Mouse (Mus musculus) limb, embryonic 10.5 days (tissue): ENCODE results near the gene Clec1b. TPM values are rescaled to one million over a fixed set of nuclear protein-coding genes. Genes with fewer than 3 reads are reported as not detected.

ENCODE experiments used
- DNase-seq: peaks from one replicate; pipeline ENCODE4 v3.0.0-alpha.2; 2017; ENCODE audit warnings: low spot score
- H3K27ac ChIP-seq: fragments of 300-500 bp; sonication (generic); 2 replicates; pipeline ENCODE4 v1.5.1; 2016; ENCODE audit warnings: mild to moderate bottlenecking
- H3K27me3 ChIP-seq: fragments of 300-500 bp; sonication (generic); 2 replicates; pipeline ENCODE4 v1.6.1; 2016; ENCODE audit warnings: low read depth, mild to moderate bottlenecking; ENCODE audit not compliant: poor library complexity, severe bottlenecking
- H3K36me3 ChIP-seq: fragments of 300-500 bp; sonication (generic); 2 replicates; pipeline ENCODE4 v1.6.1; 2016; ENCODE audit warnings: mild to moderate bottlenecking, moderate library complexity
- H3K4me1 ChIP-seq: fragments of 300-500 bp; sonication (generic); 2 replicates; pipeline ENCODE4 v1.6.1; 2016
- H3K4me3 ChIP-seq: fragments of 300-500 bp; sonication (generic); 2 replicates; pipeline ENCODE4 v1.5.1; 2016; ENCODE audit warnings: mild to moderate bottlenecking, moderate library complexity
- H3K9me3 ChIP-seq: fragments of 300-500 bp; sonication (generic); replicated peaks from 2 replicates; pipeline ENCODE4 v1.6.1; 2016; ENCODE audit warnings: mild to moderate bottlenecking
- WGBS: fragments of 180-500 bp; shearing (Covaris S2); methylation state at CpG from one replicate; pipeline ENCODE4 v1.1.7; 2016; 5-methylcytosine and 5-hydroxymethylcytosine counted together
- polyA plus RNA-seq: library from polyadenylated mRNA; unstranded; fragments of >200 nt; fragmentation: Nextera tagmentation; extraction: Ambion mirVana; gene quantifications from 2 replicates; pipeline ENCODE4 v1.2.1, GENCODE M21; 2016

Clec1b gene
- polyA plus RNA-seq, 1 experiment from 2014 or later: 9.2 TPM

DNA sequence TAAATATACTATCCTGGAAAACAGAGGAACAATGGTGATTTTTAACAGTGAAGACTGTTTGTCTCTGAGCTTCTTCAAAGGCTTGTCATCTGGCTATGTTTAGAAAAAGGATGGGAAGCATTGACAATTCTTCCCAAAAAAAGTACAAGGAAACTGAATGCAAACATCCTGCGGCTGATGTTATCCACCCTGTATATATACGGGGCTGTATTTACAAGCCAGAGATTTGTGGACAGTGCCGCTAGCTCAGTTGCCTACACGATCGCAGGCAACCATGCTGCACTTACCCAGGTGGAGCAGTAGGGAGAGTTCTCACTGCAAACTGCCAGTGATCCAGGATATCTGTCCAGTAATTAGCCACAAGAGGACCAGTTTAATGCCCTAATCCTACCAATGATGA, 28.1 kb downstream of the Clec1b start:
- H3K4me1 ChIP-seq: peaks cover 6% of the 10 kb centered on the region; the same call in 1 of the 2 replicates
- WGBS: 75% methylated on average over 5 of the region's 5 CpGs
- no peak overlapping the region for H3K27ac ChIP-seq
- H3K4me3 ChIP-seq: no peak overlapping the region
- H3K36me3 ChIP-seq: no peaks in the 10 kb centered on the region
- H3K27me3 ChIP-seq: no peaks in the 10 kb centered on the region
- DNase-seq: no peak
- no peaks in the 10 kb centered on the region for H3K9me3 ChIP-seq

DNA sequence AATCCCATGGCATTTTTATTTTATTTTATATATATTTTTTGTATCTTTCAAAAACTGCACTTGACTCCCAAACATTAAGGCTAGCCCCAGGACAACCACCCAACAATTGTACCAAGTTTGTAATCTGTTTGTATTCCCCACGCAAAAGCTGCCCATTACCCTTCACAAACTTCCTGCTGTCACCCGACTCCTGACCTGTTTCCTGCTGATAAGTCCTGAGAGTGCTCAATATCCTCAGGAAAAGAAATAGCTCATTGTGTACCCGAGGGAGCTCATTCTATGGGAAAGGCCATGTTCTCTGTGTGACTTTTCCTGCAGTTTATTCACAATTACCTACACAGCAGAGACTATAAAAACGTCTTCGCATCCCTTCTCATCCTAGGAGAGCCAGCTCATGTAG, 28.7 kb downstream of the Clec1b start:
- Histone ChIP-seq H3K9me3 (no peaks in the 10 kb centered on the region), H3K27me3 (no peaks in the 10 kb centered on the region), H3K36me3 (no peaks in the 10 kb centered on the region), H3K27ac (no peak overlapping the region), H3K4me1 (peaks cover 6% of the 10 kb centered on the region; the same call in 1 of the 2 replicates), H3K4me3 (no peak overlapping the region)
- WGBS: 43% methylated on average over 5 of the region's 5 CpGs
- no peak for DNase-seq

GRCm38 (mm10) chr6:129427281-129427680, 30.2 kb downstream of the Clec1b start:
- Histone ChIP-seq H3K36me3 (no peaks in the 10 kb centered on the region), H3K9me3 (no peaks in the 10 kb centered on the region), H3K4me1 (peaks cover 6% of the 10 kb centered on the region; the same call in 1 of the 2 replicates), H3K4me3 (no peak overlapping the region), H3K27ac (no peak overlapping the region), H3K27me3 (no peaks in the 10 kb centered on the region)
- DNase-seq: no peak
- 84% methylated on average over 4 of the region's 4 CpGs for WGBS

- Histone ChIP-seq H3K36me3 (no peaks in the 10 kb centered on the region), H3K27me3 (no peaks in the 10 kb centered on the region), H3K9me3 (no peaks in the 10 kb centered on the region), H3K4me1 (no peaks in the 10 kb centered on the region), H3K27ac (no peak overlapping the region), H3K4me3 (no peak overlapping the region)
- no peak for DNase-seq
- 86% methylated on average over 5 of the region's 5 CpGs for WGBS
Observed at GRCm38 (mm10) chr6:129434239-129434638, 37.1 kb downstream of the Clec1b start.

- no peak overlapping the region for H3K27ac ChIP-seq
- H3K27me3 ChIP-seq: no peaks in the 10 kb centered on the region
- H3K36me3 ChIP-seq: no peaks in the 10 kb centered on the region
- 86% methylated on average over 3 of the region's 3 CpGs for WGBS
- no peak overlapping the region for H3K4me3 ChIP-seq
- no peaks in the 10 kb centered on the region for H3K4me1 ChIP-seq
- H3K9me3 ChIP-seq: no peaks in the 10 kb centered on the region
- DNase-seq: no peak
Observed at GRCm38 (mm10) chr6:129436025-129436424, 38.9 kb downstream of the Clec1b start.

- Histone ChIP-seq H3K27me3 (no peaks in the 10 kb centered on the region), H3K4me1 (no peaks in the 10 kb centered on the region), H3K4me3 (no peak overlapping the region), H3K36me3 (no peaks in the 10 kb centered on the region), H3K27ac (no peak overlapping the region), H3K9me3 (no peaks in the 10 kb centered on the region)
- WGBS: 97% methylated on average over 2 of the region's 2 CpGs
- DNase-seq: no peak
Observed at GRCm38 (mm10) chr6:129438033-129438432, 40.9 kb downstream of the Clec1b start.

DNA sequence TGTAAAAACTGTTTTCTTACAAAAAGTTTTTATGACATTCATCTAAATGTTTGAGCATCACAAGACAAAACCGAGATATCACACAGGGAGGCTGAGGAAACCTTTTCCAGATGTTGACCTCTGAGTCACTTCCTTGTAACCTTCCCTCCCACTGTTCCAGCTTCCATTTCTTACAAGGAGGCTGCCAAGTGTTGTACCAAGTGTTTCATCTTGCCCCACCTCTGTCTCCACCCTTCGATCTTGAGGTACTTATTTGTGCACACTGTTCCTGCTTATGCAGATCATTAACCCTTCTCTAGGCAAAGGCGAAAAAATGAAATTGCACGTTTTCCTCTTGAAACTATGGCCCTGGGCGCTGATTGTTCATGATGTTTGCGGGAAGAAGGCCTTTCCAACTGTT, 52.6 kb downstream of the Clec1b start:
- H3K4me3 ChIP-seq: no peak overlapping the region
- no peaks in the 10 kb centered on the region for H3K9me3 ChIP-seq
- no peak for DNase-seq
- H3K4me1 ChIP-seq: peaks cover 9% of the 10 kb centered on the region; the same call in 1 of the 2 replicates
- H3K27me3 ChIP-seq: no peaks in the 10 kb centered on the region
- no peak overlapping the region for H3K27ac ChIP-seq
- H3K36me3 ChIP-seq: no peaks in the 10 kb centered on the region
- WGBS: 64% methylated on average over 6 of the region's 6 CpGs

DNA sequence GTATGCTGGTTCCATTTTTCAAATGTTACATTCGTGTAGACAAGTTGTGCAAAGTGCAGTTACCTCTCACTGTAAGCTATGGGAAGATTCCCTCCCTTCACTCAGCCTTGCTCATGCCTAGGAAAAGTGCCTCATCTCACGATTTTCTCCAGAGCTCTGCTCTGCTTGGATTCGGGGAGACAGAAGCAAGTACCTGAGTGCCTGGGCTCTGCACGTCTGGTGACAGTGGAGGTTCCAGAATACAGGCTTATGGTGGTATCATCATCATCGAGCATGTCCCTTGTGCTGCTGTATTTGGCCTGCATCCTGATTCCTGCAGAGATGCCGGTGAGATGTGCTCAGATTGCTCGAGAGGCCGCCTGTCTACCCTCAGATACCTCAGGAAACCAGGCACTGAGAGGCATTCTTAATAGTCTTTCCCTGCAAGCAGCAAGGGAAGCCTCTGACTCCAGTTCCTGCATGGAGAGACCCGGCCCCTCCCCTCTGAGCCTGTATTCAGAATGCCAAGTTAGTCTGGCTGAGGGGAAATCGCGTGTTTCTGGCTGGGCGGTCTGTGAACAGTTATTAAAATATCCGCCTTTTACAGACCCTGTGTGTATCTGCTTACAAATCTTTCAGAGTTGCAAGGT, 54.4 kb downstream of the Clec1b start, which contains the start of gene Clec1a:
TSS of gene Clec1a (minus strand) at position 590 of the 629 bp plus-strand sequence.
- Histone ChIP-seq H3K36me3 (no peaks in the 10 kb centered on the region), H3K27me3 (no peaks in the 10 kb centered on the region), H3K9me3 (no peaks in the 10 kb centered on the region), H3K4me3 (no peak within 1 kb of the TSS), H3K4me1 (peaks cover 9% of the 10 kb centered on the region; the same call in 1 of the 2 replicates), H3K27ac (no peak within 1 kb of the TSS)
- 69% methylated on average over 13 of the region's 13 CpGs for WGBS
- no peak for DNase-seq

Other genes with a start within 250 kb of the Clec1b start
- gene Clec2d, start 216.7 kb upstream of the Clec1b start, polyA plus RNA-seq: not detected in 2 replicates
- 0.16 TPM in 1 of 2 replicates, not detected in the other for gene Cd69, start 121.9 kb upstream of the Clec1b start, polyA plus RNA-seq
- not detected in 2 replicates for gene 4922502D21Rik, start 65.5 kb upstream of the Clec1b start, polyA plus RNA-seq
- gene Clec12a, start 54.6 kb upstream of the Clec1b start, polyA plus RNA-seq: 0.11 and 0.51 TPM in 2 replicates
- gene Clec12b, start 11.4 kb upstream of the Clec1b start, polyA plus RNA-seq: not detected in 2 replicates
- 0.20 and 0.21 TPM in 2 replicates for gene Clec9a, start 11.6 kb downstream of the Clec1b start, polyA plus RNA-seq
- gene Clec1a, start 54.7 kb downstream of the Clec1b start, polyA plus RNA-seq: 0.84 and 1.4 TPM in 2 replicates
- 0.16 TPM in 1 of 2 replicates, not detected in the other for gene Olr1, start 109.9 kb downstream of the Clec1b start, polyA plus RNA-seq
- not detected in 2 replicates for gene Tmem52b, start 115.3 kb downstream of the Clec1b start, polyA plus RNA-seq
- 34.2 and 35.7 TPM in 2 replicates for gene Gabarapl1, start 135.9 kb downstream of the Clec1b start, polyA plus RNA-seq
- gene Klre1, start 180.6 kb downstream of the Clec1b start, polyA plus RNA-seq: not detected in 2 replicates
- not detected in 2 replicates for gene Klrd1, start 194.5 kb downstream of the Clec1b start, polyA plus RNA-seq
- not detected in 2 replicates for gene Klrk1, start 226.6 kb downstream of the Clec1b start, polyA plus RNA-seq
- gene Klrc3, start 246.0 kb downstream of the Clec1b start, polyA plus RNA-seq: not detected in 2 replicates